Comparison of ENCODE assay signal across 13 mouse cellular contexts in genomic region chr9:54668455-54668854, GRCm38 (mm10). TPM values are rescaled to one million over a fixed set of nuclear protein-coding genes. Genes with fewer than 3 reads are reported as not detected.
DNase-seq lines count a peak whose midpoint lies in the region; ATAC-seq and TF ChIP-seq lines count a peak whose summit lies in the region.
"Had no signal": no experiment of that assay in that cellular context is flagged by ENCODE, and none has a peak within 500 bp of the region (broad histone marks: within the 10 kb centered on the region; RNA-seq: fewer than 3 reads in every experiment).

No protein-coding gene starts in this region.

- ATAC-seq in cerebellum, adult (ENCODE audit: insufficient number of reproducible peaks, low FRiP score, low TSS enrichment), result peak; percentile 86; the same call in 1 of the 2 replicates
- no peak for ATAC-seq in midbrain, embryonic 11.5 days (ENCODE audit: low FRiP score)
- ATAC-seq in heart, embryonic 11.5 days (replicated peaks; ENCODE audit: insufficient number of reproducible peaks, low FRiP score, low TSS enrichment), result no peak
- no peak for ATAC-seq in stomach, postnatal 0 days (ENCODE audit: low FRiP score, low TSS enrichment)
- ATAC-seq: intestine, postnatal 0 days had no signal

- no peaks in the 10 kb centered on the region for H3K9me3 ChIP-seq in midbrain, embryonic 11.5 days (ENCODE audit: control insufficient read depth, low read length)
- no peaks in the 10 kb centered on the region for H3K9me3 ChIP-seq in midbrain, embryonic 10.5 days (replicated peaks)
- H3K9me3 ChIP-seq in heart, embryonic 11.5 days (replicated peaks; ENCODE audit: control insufficient read depth, low read length), result no peaks in the 10 kb centered on the region
- H3K9me3 ChIP-seq in stomach, postnatal 0 days (ENCODE audit: control insufficient read depth, low read length), result no peaks in the 10 kb centered on the region
- H3K9me3 ChIP-seq: hindbrain, embryonic 10.5 days; liver, embryonic 15.5 days had no signal

- no peak overlapping the region for H3K4me3 ChIP-seq in midbrain, embryonic 11.5 days (ENCODE audit: low read depth, low read length)
- H3K4me3 ChIP-seq in midbrain, embryonic 10.5 days, result no peak overlapping the region
- no peak overlapping the region for H3K4me3 ChIP-seq in heart, embryonic 11.5 days (ENCODE audit: low read depth, low read length)
- H3K4me3 ChIP-seq in stomach, postnatal 0 days (ENCODE audit: low read depth, low read length), result no peak overlapping the region
- H3K4me3 ChIP-seq: hindbrain, embryonic 10.5 days; liver, embryonic 15.5 days had no signal

- no peak for TF ChIP-seq EP300 in stomach, postnatal 0 days (optimal IDR thresholded peaks at IDR 0.05)

- H3K9ac ChIP-seq in midbrain, embryonic 11.5 days (ENCODE audit: low read length), result no peak overlapping the region
- H3K9ac ChIP-seq in heart, embryonic 11.5 days (ENCODE audit: low read depth, low read length), result no peak overlapping the region
- H3K9ac ChIP-seq in stomach, postnatal 0 days (ENCODE audit: low read length), result no peak overlapping the region
- H3K9ac ChIP-seq: liver, embryonic 15.5 days had no signal

- no peak for DNase-seq in cerebellum, postnatal 4 days (ENCODE audit: low spot score in 2 of 2)
- DNase-seq in midbrain, embryonic 11.5 days (ENCODE audit: low spot score, missing footprints), result peak; percentile 33
- DNase-seq in midbrain, embryonic 10.5 days (ENCODE audit: low spot score), result no peak
- peak; percentile 68 for DNase-seq in cerebellum, adult 9-11 months
- peak; percentile 62 to 80 for DNase-seq in right cerebral cortex, postnatal 10 days (ENCODE audit: low spot score in 2 of 2)
- no peak for DNase-seq in stomach, postnatal 0 days (ENCODE audit: low spot score)
- DNase-seq: adrenal gland, adult 2 months; heart, adult 18-20 months had no signal

- no peak for TF ChIP-seq CTCF in stomach, postnatal 0 days (IDR thresholded peaks at IDR 0.05; ENCODE audit: low read depth)

- no peaks in the 10 kb centered on the region for H3K27me3 ChIP-seq in midbrain, embryonic 11.5 days (ENCODE audit: control insufficient read depth, insufficient read depth, low read length)
- H3K27me3 ChIP-seq in midbrain, embryonic 10.5 days (ENCODE audit: low read depth, poor library complexity, severe bottlenecking), result no peaks in the 10 kb centered on the region
- H3K27me3 ChIP-seq in heart, embryonic 11.5 days (ENCODE audit: control insufficient read depth, insufficient read depth, low read length), result no peaks in the 10 kb centered on the region
- H3K27me3 ChIP-seq in stomach, postnatal 0 days (ENCODE audit: control insufficient read depth, insufficient read depth, low read length), result no peaks in the 10 kb centered on the region
- H3K27me3 ChIP-seq: liver, embryonic 15.5 days had no signal

- H3K4me1 ChIP-seq in midbrain, embryonic 11.5 days (ENCODE audit: control insufficient read depth, insufficient read depth, low read length), result no peaks in the 10 kb centered on the region
- H3K4me1 ChIP-seq in midbrain, embryonic 10.5 days, result no peaks in the 10 kb centered on the region
- no peaks in the 10 kb centered on the region for H3K4me1 ChIP-seq in heart, embryonic 11.5 days (ENCODE audit: control insufficient read depth, insufficient read depth, low read length)
- no peaks in the 10 kb centered on the region for H3K4me1 ChIP-seq in stomach, postnatal 0 days (replicated peaks; ENCODE audit: control insufficient read depth, insufficient read depth)
- H3K4me1 ChIP-seq: hindbrain, embryonic 10.5 days; liver, embryonic 15.5 days had no signal

- 64% methylated on average over 4 of the region's 4 CpGs for WGBS in midbrain, embryonic 11.5 days
- WGBS in midbrain, embryonic 10.5 days, result 73% methylated on average over 4 of the region's 4 CpGs
- 74% methylated on average over 4 of the region's 4 CpGs for WGBS in heart, embryonic 11.5 days (ENCODE audit: insufficient replicate concordance)
- WGBS in stomach, postnatal 0 days, result 57% methylated on average over 4 of the region's 4 CpGs

- no peak overlapping the region for H3K27ac ChIP-seq in midbrain, embryonic 11.5 days (ENCODE audit: low read depth, low read length)
- no peak overlapping the region for H3K27ac ChIP-seq in midbrain, embryonic 10.5 days (replicated peaks)
- no peak overlapping the region for H3K27ac ChIP-seq in heart, embryonic 11.5 days (ENCODE audit: low read depth, low read length)
- H3K27ac ChIP-seq in stomach, postnatal 0 days (replicated peaks), result no peak overlapping the region
- H3K27ac ChIP-seq: hindbrain, embryonic 10.5 days; liver, embryonic 15.5 days had no signal

- H3K36me3 ChIP-seq in midbrain, embryonic 11.5 days (ENCODE audit: control insufficient read depth, insufficient read depth, low read length), result no peaks in the 10 kb centered on the region
- no peaks in the 10 kb centered on the region for H3K36me3 ChIP-seq in midbrain, embryonic 10.5 days
- H3K36me3 ChIP-seq in heart, embryonic 11.5 days (ENCODE audit: control insufficient read depth, insufficient read depth, low read length), result no peaks in the 10 kb centered on the region
- H3K36me3 ChIP-seq in stomach, postnatal 0 days (ENCODE audit: control insufficient read depth, insufficient read depth, low read length), result no peaks in the 10 kb centered on the region
- H3K36me3 ChIP-seq: hindbrain, embryonic 10.5 days; liver, embryonic 15.5 days had no signal

- H3K4me2 ChIP-seq in midbrain, embryonic 11.5 days, result no peak overlapping the region
- no peak overlapping the region for H3K4me2 ChIP-seq in heart, embryonic 11.5 days
- no peak overlapping the region for H3K4me2 ChIP-seq in stomach, postnatal 0 days (replicated peaks; ENCODE audit: low read depth)
- H3K4me2 ChIP-seq: liver, embryonic 15.5 days had no signal

RNA-seq across cellular contexts. Expression of gene Acsbg1, which starts 6.8 kb away (rescaled TPM):
- polyA plus RNA-seq in midbrain, embryonic 11.5 days (2014; fragmentation: Nextera tagmentation; extraction: Ambion mirVana), result 9.9 and 11.0 TPM in 2 replicates
- 7.4 and 12.9 TPM in 2 replicates for polyA plus RNA-seq in midbrain, embryonic 10.5 days (2016; fragmentation: Nextera tagmentation; extraction: Ambion mirVana)
- 0.24 and 0.36 TPM in 2 replicates for polyA plus RNA-seq in heart, embryonic 11.5 days (2014; fragmentation: Nextera tagmentation; extraction: Ambion mirVana)
- polyA plus RNA-seq in stomach, postnatal 0 days (2015; fragmentation: Nextera tagmentation; extraction: Ambion mirVana), result 57.7 and 68.3 TPM in 2 replicates

RNA-seq across cellular contexts. Expression of gene Dnaja4, which starts 30.2 kb away (rescaled TPM):
- 4.0 and 4.7 TPM in 2 replicates for polyA plus RNA-seq in midbrain, embryonic 11.5 days (2014; fragmentation: Nextera tagmentation; extraction: Ambion mirVana)
- 3.1 and 3.2 TPM in 2 replicates for polyA plus RNA-seq in midbrain, embryonic 10.5 days (2016; fragmentation: Nextera tagmentation; extraction: Ambion mirVana)
- polyA plus RNA-seq in heart, embryonic 11.5 days (2014; fragmentation: Nextera tagmentation; extraction: Ambion mirVana), result 19.0 and 25.6 TPM in 2 replicates
- polyA plus RNA-seq in stomach, postnatal 0 days (2015; fragmentation: Nextera tagmentation; extraction: Ambion mirVana), result 5.5 and 6.2 TPM in 2 replicates

Comparison
In these comparisons a context has a peak if more than half of its experiments do, and no peak if none do; other contexts are left out.
1. DNase-seq: peak in midbrain, embryonic 11.5 days (single experiment), cerebellum, adult 9-11 months (single experiment) and right cerebral cortex, postnatal 10 days (2 of 2); none in cerebellum, postnatal 4 days (0 of 2), midbrain, embryonic 10.5 days (single experiment) and stomach, postnatal 0 days (single experiment).